Mouse (Mus musculus) kidney, adult 2 months (tissue): ENCODE results near the gene Adam1a. TPM values are rescaled to one million over a fixed set of nuclear protein-coding genes. Genes with fewer than 3 reads are reported as not detected.

ENCODE experiments used
- DNase-seq: peaks from one replicate; pipeline ENCODE4 v3.0.0; 2021
- H3K27ac ChIP-seq: fragments of 200-500 bp; 2 replicates; pipeline ENCODE4 v1.5.1; 2012; ENCODE audit warnings: low read depth, low read length, control low read depth, inconsistent platforms; ENCODE audit not compliant: insufficient read depth
- H3K27me3 ChIP-seq: fragments of 200-500 bp; replicated peaks from 2 replicates; pipeline ENCODE4 v1.6.1; 2012; ENCODE audit warnings: mild to moderate bottlenecking, moderate library complexity, low read length, inconsistent platforms; ENCODE audit not compliant: control insufficient read depth, insufficient read depth
- H3K36me3 ChIP-seq: fragments of 200-500 bp; 2 replicates; pipeline ENCODE4 v1.6.1; 2012; ENCODE audit warnings: mild to moderate bottlenecking, moderate library complexity, low read length, inconsistent platforms; ENCODE audit not compliant: control insufficient read depth, insufficient read depth
- H3K4me1 ChIP-seq: fragments of 200-500 bp; 2 replicates; pipeline ENCODE4 v1.6.1; 2011; ENCODE audit warnings: low read length; ENCODE audit not compliant: control insufficient read depth, insufficient read depth
- H3K4me3 ChIP-seq: fragments of 200-500 bp; 2 replicates; pipeline ENCODE4 v1.5.1; 2011; ENCODE audit warnings: mild to moderate bottlenecking, low read depth, low read length, control low read depth; ENCODE audit not compliant: insufficient read depth
- CTCF ChIP-seq: fragments of 200-500 bp; conservative IDR thresholded peaks from 2 replicates; pipeline ENCODE4 v1.5.1; 2011; ENCODE audit warnings: low read depth, mild to moderate bottlenecking, control low read depth, low read length, moderate library complexity, mixed read lengths; ENCODE audit not compliant: insufficient read depth, insufficient read length
- POLR2A ChIP-seq: fragments of 200-500 bp; IDR thresholded peaks from one replicate; pipeline ENCODE4 v1.6.1; 2011; ENCODE audit warnings: low read depth, low read length, control low read depth
- WGBS: fragments of 180-500 bp; shearing (Covaris S2); methylation state at CpG from one replicate; pipeline ENCODE4 v1.1.7; 2018; 5-methylcytosine and 5-hydroxymethylcytosine counted together
- polyA plus RNA-seq: library from polyadenylated mRNA; depleted of rRNA; stranded (reverse); fragments of >200 nt; gene quantifications from 2 replicates; pipeline ENCODE4 v1.2.3, GENCODE M21; 2012

Adam1a gene
- polyA plus RNA-seq, 1 experiment, result 2.0 TPM

- Histone ChIP-seq H3K27ac (no peak overlapping the region), H3K4me1 (peaks cover 12% of the 10 kb centered on the region; the same call in 1 of the 2 replicates), H3K4me3 (no peak overlapping the region), H3K27me3 (no peaks in the 10 kb centered on the region), H3K36me3 (no peaks in the 10 kb centered on the region)
- TF ChIP-seq POLR2A (no peak), CTCF (no peak)
- no peak for DNase-seq
- 50% methylated on average over 11 of the region's 11 CpGs for WGBS
Observed at GRCm38 (mm10) chr5:121591417-121592063, 46.3 kb upstream of the Adam1a start.

- H3K4me1 ChIP-seq, result peaks cover 20% of the 10 kb centered on the region
- TF ChIP-seq CTCF (no peak), POLR2A (no peak)
- WGBS, result 89% methylated on average over 6 of the region's 6 CpGs
- no peak overlapping the region for H3K4me3 ChIP-seq
- no peak overlapping the region for H3K27ac ChIP-seq
- DNase-seq, result no peak
- no peaks in the 10 kb centered on the region for H3K27me3 ChIP-seq
- no peaks in the 10 kb centered on the region for H3K36me3 ChIP-seq
Observed at GRCm38 (mm10) chr5:121589928-121590327, 44.6 kb upstream of the Adam1a start.

- WGBS, result 38% methylated on average over 6 of the region's 6 CpGs
- DNase-seq, result peak; percentile 68
- Histone ChIP-seq H3K36me3 (no peaks in the 10 kb centered on the region), H3K4me1 (peaks cover 15% of the 10 kb centered on the region), H3K4me3 (no peak overlapping the region), H3K27ac (peak overlapping the region; percentile 14), H3K27me3 (no peaks in the 10 kb centered on the region)
- no peak for TF ChIP-seq CTCF
- TF ChIP-seq POLR2A, result no peak
Observed at GRCm38 (mm10) chr5:121586400-121587039, 41.2 kb upstream of the Adam1a start.

GRCm38 (mm10) chr5:121585699-121586098 lies 40.4 kb upstream of the Adam1a start:
- DNase-seq, result no peak
- Histone ChIP-seq H3K4me1 (peaks cover 13% of the 10 kb centered on the region), H3K27me3 (no peaks in the 10 kb centered on the region), H3K4me3 (no peak overlapping the region), H3K36me3 (no peaks in the 10 kb centered on the region), H3K27ac (peak overlapping the region; percentile 10; the same call in 1 of the 2 replicates)
- 90% methylated on average over 5 of the region's 5 CpGs for WGBS
- TF ChIP-seq CTCF, result no peak
- TF ChIP-seq POLR2A, result no peak

GRCm38 (mm10) chr5:121585005-121585404 lies 39.7 kb upstream of the Adam1a start:
- Histone ChIP-seq H3K4me3 (no peak overlapping the region), H3K36me3 (peaks cover 2% of the 10 kb centered on the region; the same call in 1 of the 2 replicates), H3K4me1 (peaks cover 13% of the 10 kb centered on the region), H3K27me3 (no peaks in the 10 kb centered on the region), H3K27ac (no peak overlapping the region)
- DNase-seq, result no peak
- TF ChIP-seq CTCF (no peak), POLR2A (no peak)
- WGBS, result 94% methylated on average over 10 of the region's 10 CpGs

GRCm38 (mm10) chr5:121583765-121584501 lies 38.7 kb upstream of the Adam1a start:
- Histone ChIP-seq H3K4me1 (peaks cover 13% of the 10 kb centered on the region), H3K36me3 (peaks cover 2% of the 10 kb centered on the region; the same call in 1 of the 2 replicates), H3K27me3 (no peaks in the 10 kb centered on the region), H3K4me3 (peak overlapping the region; percentile 3; the same call in 1 of the 2 replicates), H3K27ac (peak overlapping the region; percentile 94)
- no peak for TF ChIP-seq POLR2A
- peak; percentile 83 for TF ChIP-seq CTCF
- 22% methylated on average over 12 of the region's 12 CpGs for WGBS
- DNase-seq, result peak; percentile 99

GRCm38 (mm10) chr5:121581945-121582344 lies 36.7 kb upstream of the Adam1a start:
- Histone ChIP-seq H3K27me3 (no peaks in the 10 kb centered on the region), H3K4me1 (peaks cover 13% of the 10 kb centered on the region), H3K4me3 (no peak overlapping the region), H3K36me3 (peaks cover 2% of the 10 kb centered on the region; the same call in 1 of the 2 replicates), H3K27ac (no peak overlapping the region)
- WGBS, result 80% methylated on average over 8 of the region's 8 CpGs
- no peak for TF ChIP-seq CTCF
- TF ChIP-seq POLR2A, result no peak
- no peak for DNase-seq
